Mouse (Mus musculus) right cerebral cortex, postnatal 10 days (tissue): ENCODE measurements at regions not wholly inside any gene's neighbourhood (a gene's known extent, or its start where the extent isn't known, plus 50 kb on each side); places are given as distances from the start of the nearest gene placed in this dataset.

Source experiments
- DNase-seq, 2 experiments: peaks; one replicate each; pipeline ENCODE4 v3.0.0; 2021; ENCODE audit warnings: low spot score in 2 of 2

- DNase-seq: no peak
Observed at GRCm38 (mm10) chr3:52758561-52758960, 258.5 kb downstream of the Cog6 start.

GRCm38 (mm10) chr3:52756816-52757215 lies 260.2 kb downstream of the Cog6 start:
- no peak for DNase-seq

- DNase-seq: no peak
Observed at GRCm38 (mm10) chr3:52756006-52756405, 261.0 kb downstream of the Cog6 start.

GRCm38 (mm10) chr3:52754978-52755377 lies 262.1 kb downstream of the Cog6 start:
- DNase-seq: no peak

GRCm38 (mm10) chr3:52754401-52754800 lies 262.6 kb downstream of the Cog6 start:
- DNase-seq: no peak

- no peak for DNase-seq
Observed at GRCm38 (mm10) chr3:52746917-52747316, 270.1 kb downstream of the Cog6 start.

- no peak for DNase-seq
Observed at GRCm38 (mm10) chr3:52744334-52744733, 272.7 kb downstream of the Cog6 start.

- DNase-seq: no peak
Observed at GRCm38 (mm10) chr3:52740466-52741026, 276.5 kb downstream of the Cog6 start.

GRCm38 (mm10) chr3:52739526-52739925 lies 277.5 kb downstream of the Cog6 start:
- DNase-seq: no peak

GRCm38 (mm10) chr3:52738386-52738785 lies 278.7 kb downstream of the Cog6 start:
- DNase-seq: no peak

- no peak for DNase-seq
Observed at GRCm38 (mm10) chr3:52735939-52736338, 281.1 kb downstream of the Cog6 start.

- no peak for DNase-seq
Observed at GRCm38 (mm10) chr3:52731941-52732340, 285.1 kb downstream of the Cog6 start.

GRCm38 (mm10) chr3:52731491-52731890 lies 285.5 kb downstream of the Cog6 start:
- DNase-seq: no peak

GRCm38 (mm10) chr3:52729731-52730130 lies 287.3 kb downstream of the Cog6 start:
- DNase-seq: no peak

GRCm38 (mm10) chr3:52728860-52729259 lies 288.2 kb downstream of the Cog6 start:
- DNase-seq: no peak

- no peak for DNase-seq
Observed at GRCm38 (mm10) chr3:52728426-52728825, 288.6 kb downstream of the Cog6 start.

GRCm38 (mm10) chr3:52724354-52724753 lies 292.7 kb downstream of the Cog6 start:
- DNase-seq: no peak

- DNase-seq: no peak
Observed at GRCm38 (mm10) chr3:52722946-52723345, 294.1 kb downstream of the Cog6 start.

- DNase-seq: no peak
Observed at GRCm38 (mm10) chr3:52719181-52719580, 297.9 kb downstream of the Cog6 start.

GRCm38 (mm10) chr3:52717324-52717723 lies 299.7 kb downstream of the Cog6 start:
- no peak for DNase-seq

GRCm38 (mm10) chr3:52712151-52712550 lies 304.9 kb downstream of the Cog6 start:
- DNase-seq: peak; percentile 59 to 75

- DNase-seq: peak in 1 of 2 experiments; percentile 15
Observed at GRCm38 (mm10) chr3:52711133-52711532, 305.9 kb downstream of the Cog6 start.

- no peak for DNase-seq
Observed at GRCm38 (mm10) chr3:52708746-52709145, 308.3 kb downstream of the Cog6 start.

- peak in 1 of 2 experiments; percentile 15 for DNase-seq
Observed at GRCm38 (mm10) chr3:52708301-52708700, 308.7 kb downstream of the Cog6 start.
